Mouse (Mus musculus) T-cell, adult 2 months (primary cell): ENCODE results near the gene Prkar1a.

Source experiments
- DNase-seq: peaks from one replicate; pipeline ENCODE4 v3.0.0; 2022; ENCODE audit warnings: low spot score

Prkar1a gene

GRCm38 (mm10) chr11:109649206-109649605 lies at the start of gene Prkar1a:
Prkar1a (plus strand) TSS chr11:109649405.
- no peak for DNase-seq

DNA sequence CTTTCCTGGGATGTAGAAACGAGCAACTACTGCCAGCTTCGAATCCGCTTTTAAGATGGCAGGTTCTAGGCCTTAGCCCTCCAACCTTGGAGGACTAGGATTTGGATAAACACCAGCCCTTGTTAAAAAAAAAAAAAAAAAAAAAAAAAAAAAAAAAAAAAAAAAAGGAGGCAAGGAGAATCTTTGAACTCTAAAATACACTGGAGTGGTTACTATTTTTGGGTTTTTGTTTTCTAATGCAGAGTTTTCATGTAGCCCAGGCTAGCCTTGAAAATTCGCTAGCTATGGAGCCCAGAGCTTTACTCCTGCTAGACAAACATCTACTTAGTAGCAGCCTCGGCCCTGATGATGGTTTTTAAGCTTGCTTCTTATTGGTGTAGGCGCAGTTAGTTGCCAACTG lies 41.6 kb upstream of the Prkar1a start:
- DNase-seq, result no peak

- DNase-seq, result no peak
Observed at GRCm38 (mm10) chr11:109608976-109609625, 40.1 kb upstream of the Prkar1a start.

- DNase-seq, result no peak
Observed at GRCm38 (mm10) chr11:109610046-109610794, 39.0 kb upstream of the Prkar1a start.

DNA sequence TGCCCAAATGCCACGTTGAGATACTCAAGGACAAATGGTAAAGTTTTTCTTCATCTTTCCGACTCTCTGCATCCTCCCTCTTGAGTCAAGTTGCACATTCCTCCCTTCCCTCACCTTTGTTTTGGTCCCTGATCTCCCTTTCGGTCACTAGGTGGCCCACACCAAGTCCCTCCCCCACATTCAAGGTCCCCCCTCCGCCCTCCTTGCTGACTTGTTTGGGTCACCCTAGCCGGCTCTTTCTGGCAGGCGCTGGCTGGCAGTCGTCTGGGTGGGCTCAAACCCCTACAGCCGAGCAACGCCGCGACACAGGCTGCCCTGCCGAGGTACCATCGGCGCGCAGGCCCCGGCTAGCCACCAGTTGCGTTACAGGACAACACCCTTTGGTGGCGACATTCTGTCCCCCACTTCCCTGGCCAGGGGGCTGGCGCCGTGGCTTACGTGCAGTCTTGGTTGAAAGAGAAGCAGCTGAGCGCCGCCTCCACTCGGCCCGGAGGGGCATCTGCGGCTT lies 38.4 kb upstream of the Prkar1a start:
- no peak for DNase-seq

- peak; percentile 95 for DNase-seq
Observed at GRCm38 (mm10) chr11:109611303-109612149, 37.7 kb upstream of the Prkar1a start, which contains the start of gene Wipi1. Wipi1 (minus strand) TSS chr11:109611967.

GRCm38 (mm10) chr11:109612871-109613529 lies 36.2 kb upstream of the Prkar1a start:
- no peak for DNase-seq

GRCm38 (mm10) chr11:109615286-109615685 lies 33.9 kb upstream of the Prkar1a start:
- no peak for DNase-seq

DNA sequence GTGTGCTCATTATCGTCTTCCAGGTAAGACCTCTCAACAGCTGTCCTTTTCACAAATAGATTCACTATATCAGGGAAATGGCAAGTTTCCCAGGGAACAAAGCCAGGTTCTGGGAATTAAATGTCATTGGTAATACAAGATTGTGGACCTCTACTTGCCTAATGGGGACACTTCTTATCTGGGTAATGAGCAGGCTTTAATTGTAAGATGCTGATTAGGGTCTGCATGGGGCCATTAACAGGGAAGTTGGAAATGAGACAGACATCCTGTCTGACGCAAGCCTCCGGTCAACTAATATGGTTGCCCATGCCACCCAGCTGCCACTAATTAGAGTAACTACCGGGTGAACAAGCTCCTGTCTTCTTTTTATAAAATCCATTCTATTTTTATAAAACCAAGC lies 32.9 kb upstream of the Prkar1a start:
- DNase-seq, result no peak

DNA sequence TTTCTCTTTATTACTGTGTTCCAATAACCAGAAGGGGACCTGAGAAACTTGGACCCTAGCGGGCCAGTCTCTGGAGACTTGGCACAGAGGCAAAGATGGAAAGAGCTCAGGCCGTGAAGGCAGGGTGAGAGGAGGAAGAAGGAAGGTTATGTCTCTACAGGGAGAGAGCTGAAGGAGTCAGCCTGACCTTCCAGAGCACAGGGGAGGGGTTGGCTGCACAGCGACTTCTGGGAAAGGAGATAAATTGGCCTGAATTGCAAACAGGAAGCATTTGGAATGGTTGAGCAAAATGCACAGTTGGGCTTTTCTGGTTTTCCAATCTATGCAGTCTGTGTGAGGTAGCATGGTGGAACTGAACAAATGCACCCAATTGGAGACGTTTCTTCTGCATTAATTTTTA lies 32.4 kb upstream of the Prkar1a start:
- no peak for DNase-seq

GRCm38 (mm10) chr11:109619055-109619454 lies 30.1 kb upstream of the Prkar1a start:
- peak; percentile 56 for DNase-seq

GRCm38 (mm10) chr11:109620356-109620755 lies 28.8 kb upstream of the Prkar1a start:
- no peak for DNase-seq

DNA sequence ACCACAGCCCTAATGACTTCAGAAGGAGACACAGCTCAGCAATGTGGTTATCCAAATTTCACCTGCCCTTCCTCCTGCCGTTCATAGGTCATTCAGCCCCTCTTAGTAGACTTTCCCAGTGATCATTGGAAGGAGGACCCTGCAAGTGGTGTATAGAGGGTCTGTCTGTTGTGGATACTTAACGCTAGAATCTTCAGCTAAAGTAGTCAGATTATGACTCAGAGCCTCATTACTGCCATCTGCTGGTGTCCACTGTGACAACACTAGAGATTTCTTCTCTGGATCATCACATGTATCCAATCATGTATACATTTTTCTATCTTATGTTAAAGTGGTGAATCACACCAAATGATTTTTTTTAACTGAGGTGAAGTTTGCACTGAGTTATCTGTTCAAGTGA lies 28.0 kb upstream of the Prkar1a start:
- DNase-seq, result peak; percentile 36

DNA sequence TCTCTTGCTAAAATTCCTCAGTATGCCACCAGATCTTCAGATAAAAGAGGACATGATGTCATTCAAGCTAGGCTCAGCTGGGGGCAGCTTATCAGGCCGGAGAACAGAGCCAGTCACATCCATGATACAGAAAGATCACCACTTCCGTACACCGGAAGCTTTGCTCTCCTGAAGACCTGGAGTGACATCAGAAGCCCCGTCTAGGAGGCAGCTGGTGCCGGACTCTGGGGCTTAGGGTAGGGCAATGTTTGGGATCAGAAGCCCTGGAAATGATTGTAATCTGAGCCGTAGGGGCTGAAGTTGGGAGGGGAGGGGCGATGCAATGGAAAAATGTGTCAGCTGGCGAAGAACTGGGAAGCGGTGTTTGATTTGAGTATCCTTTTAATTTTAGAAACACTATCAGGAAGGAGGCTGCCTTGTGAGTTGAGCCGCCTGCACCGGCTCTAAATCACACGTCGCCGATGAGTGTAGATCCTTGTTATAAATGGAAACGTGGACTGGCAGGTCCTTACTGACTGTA lies 26.6 kb upstream of the Prkar1a start:
- no peak for DNase-seq

DNA sequence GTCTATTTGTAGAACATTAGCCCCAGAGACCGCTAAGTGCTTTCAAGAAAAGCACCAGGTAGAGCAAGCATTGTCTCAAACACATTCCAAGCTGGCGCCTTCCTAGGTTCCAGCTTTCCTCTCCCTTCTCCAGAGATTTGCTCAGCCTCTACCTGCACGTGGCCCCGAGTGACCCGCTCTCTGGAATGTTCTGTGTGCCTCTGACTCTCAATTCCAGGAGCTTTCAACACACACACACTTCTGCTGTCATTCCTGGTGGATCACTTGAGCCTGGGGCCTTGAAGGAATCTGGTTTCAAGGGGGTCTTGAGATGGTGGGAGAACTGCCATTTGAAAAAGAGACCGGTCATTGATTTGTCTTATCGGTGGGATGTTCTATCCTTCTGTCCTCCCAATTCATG lies 26.0 kb upstream of the Prkar1a start:
- DNase-seq, result no peak

GRCm38 (mm10) chr11:109627648-109628047 lies 21.6 kb upstream of the Prkar1a start:
- no peak for DNase-seq

GRCm38 (mm10) chr11:109628099-109628498 lies 21.1 kb upstream of the Prkar1a start:
- DNase-seq, result no peak

GRCm38 (mm10) chr11:109629021-109629521 lies 20.1 kb upstream of the Prkar1a start:
- DNase-seq, result no peak

DNA sequence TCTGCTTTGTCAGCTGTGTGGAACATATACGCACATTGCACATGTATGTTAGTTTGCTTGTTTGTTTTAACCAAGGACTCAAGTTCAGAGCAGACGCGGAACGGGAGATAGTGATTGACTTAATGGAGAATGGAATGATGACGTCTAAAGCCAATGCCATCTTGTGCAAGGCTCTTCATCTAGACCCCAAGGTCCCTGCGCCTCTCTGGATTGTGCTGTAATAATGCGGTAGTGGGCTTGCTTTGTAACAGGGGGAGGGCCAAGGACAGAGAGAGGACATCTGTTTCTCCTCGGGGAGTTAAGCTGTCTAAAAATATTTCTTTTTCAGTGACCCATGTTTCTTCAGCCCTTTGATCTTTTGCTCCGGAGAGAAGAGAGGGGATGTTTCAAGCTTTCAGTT lies 14.3 kb upstream of the Prkar1a start:
- no peak for DNase-seq

DNA sequence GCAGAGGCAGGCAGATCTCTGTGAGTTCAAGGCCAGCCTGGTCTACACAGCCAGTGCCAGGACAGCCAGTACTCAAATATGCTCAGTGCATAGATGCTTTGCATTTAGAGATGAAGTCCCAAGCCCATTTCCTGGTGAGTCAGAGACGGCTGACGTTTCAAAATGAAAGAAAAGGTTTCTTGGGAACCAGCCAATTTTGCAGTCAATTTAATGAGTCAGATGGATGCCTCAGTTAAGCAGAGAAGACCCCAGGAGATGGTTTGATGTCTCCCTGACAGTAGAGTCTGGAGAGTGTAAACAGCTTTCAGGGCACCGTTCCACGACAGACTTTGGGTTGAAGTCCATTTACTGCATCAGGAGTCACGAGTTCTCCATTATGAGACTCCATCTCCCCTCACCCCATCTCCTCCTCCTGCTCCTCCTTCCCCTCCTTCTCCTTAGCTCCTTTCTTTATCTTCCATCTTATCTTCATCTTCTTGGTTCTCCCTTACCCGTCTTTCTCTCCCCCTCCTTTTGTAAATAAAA lies 13.3 kb upstream of the Prkar1a start:
- DNase-seq, result no peak
